Mouse (Mus musculus): ENCODE measurements around the gene Galnt17.

DNA sequence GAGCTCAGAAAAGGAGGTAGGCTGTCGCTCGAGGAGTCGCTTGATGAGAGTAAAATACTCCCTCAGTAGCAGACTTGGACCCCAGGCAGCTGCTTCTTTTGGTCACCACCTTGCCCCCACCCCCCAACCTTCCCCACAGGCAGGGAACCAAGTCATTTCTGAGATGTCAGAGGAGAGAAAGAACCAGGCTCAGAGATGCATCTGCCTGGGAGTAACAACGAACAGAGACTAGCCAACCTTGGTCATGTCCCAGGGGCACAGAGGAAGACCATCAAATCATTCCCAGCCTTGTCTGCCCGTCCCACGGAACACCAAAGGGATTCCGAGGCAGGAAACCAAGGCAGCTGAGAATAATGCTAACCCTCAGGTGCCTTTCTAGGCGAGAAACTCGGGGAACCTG, 293.0 kb downstream of the Galnt17 start:
- TF ChIP-seq CTCF (IDR thresholded peaks at IDR 0.05; ENCODE audit: extremely low read depth, insufficient read length, insufficient replicate concordance, low read depth, low read length) = no peak
- no peak for TF ChIP-seq POLR2A (IDR thresholded peaks at IDR 0.05; ENCODE audit: low read depth, low read length)
